ENCODE assay signal across 8 mouse cellular contexts in genomic region chr10:81496264-81496901, GRCm38 (mm10). TPM values are rescaled to one million over a fixed set of nuclear protein-coding genes. Genes with fewer than 3 reads are reported as not detected.
DNase-seq lines count a peak whose midpoint lies in the region; ATAC-seq lines count a peak whose summit lies in the region.

Gene Ncln, minus strand, starts transcription at chr10:81496392.

- H3K27ac ChIP-seq in hindbrain, embryonic 16.5 days (ENCODE audit: low read depth, low read length) = peak within 1 kb of the TSS; percentile 79
- H3K27ac ChIP-seq in macrophage = peak within 1 kb of the TSS; percentile 79

- peak within 1 kb of the TSS; percentile 98 for H3K4me2 ChIP-seq in hindbrain, embryonic 16.5 days (ENCODE audit: low read length)

- peak within 1 kb of the TSS; percentile 77 for H3K4me3 ChIP-seq in hindbrain, embryonic 16.5 days (ENCODE audit: low read length)
- H3K4me3 ChIP-seq in macrophage (ENCODE audit: inconsistent target) = peak within 1 kb of the TSS; percentile 85

- peak within 1 kb of the TSS; percentile 78 for H3K9ac ChIP-seq in hindbrain, embryonic 16.5 days (ENCODE audit: low read depth, low read length)

- WGBS in hindbrain, embryonic 16.5 days = under 1% methylated on average over 45 of the region's 45 CpGs
- under 1% methylated on average over 45 of the region's 45 CpGs for WGBS in macrophage (ENCODE audit: missing documents)

- H3K36me3 ChIP-seq in hindbrain, embryonic 16.5 days (ENCODE audit: control insufficient read depth, insufficient read depth, low read length) = peaks cover 9% of the 10 kb centered on the region
- H3K36me3 ChIP-seq in macrophage (ENCODE audit: inconsistent target) = peaks cover 19% of the 10 kb centered on the region

- DNase-seq in WW6 (ENCODE audit: low read depth, low spot score) = peak; percentile 93
- peak; percentile 94 to 96 for DNase-seq in cerebellum, postnatal 4 days (ENCODE audit: low spot score in 2 of 2)
- DNase-seq in gastrocnemius, adult 18-20 months (ENCODE audit: low spot score) = peak; percentile 99
- peak; percentile 99 for DNase-seq in left cerebral cortex, adult 18-20 months (ENCODE audit: low spot score in 2 of 2)
- DNase-seq in right cerebral cortex, adult 18-20 months = peak; percentile 99
- peak; percentile 94 for DNase-seq in urinary bladder, postnatal 10 days (ENCODE audit: low spot score)

- no peaks in the 10 kb centered on the region for H3K27me3 ChIP-seq in hindbrain, embryonic 16.5 days (replicated peaks; ENCODE audit: control insufficient read depth, insufficient read depth, low read length)

- peaks cover 24% of the 10 kb centered on the region for H3K4me1 ChIP-seq in hindbrain, embryonic 16.5 days (ENCODE audit: control insufficient read depth, insufficient read depth, low read depth, low read length)

- H3K79me2 ChIP-seq in macrophage (ENCODE audit: inconsistent target) = peaks cover 32% of the 10 kb centered on the region

- H3K9me3 ChIP-seq in hindbrain, embryonic 16.5 days (ENCODE audit: control insufficient read depth, low read length) = no peaks in the 10 kb centered on the region

- ATAC-seq in hindbrain, embryonic 16.5 days = peak; percentile 97

RNA-seq across cellular contexts. Expression of gene Ncln, which starts in this region (rescaled TPM):
- total RNA-seq in gastrocnemius, adult 18-20 months (2021) = 10 to 100 TPM; 41.0 to 45.8 TPM
- 68.9 and 82.7 TPM in 2 replicates for polyA plus RNA-seq in hindbrain, embryonic 16.5 days (2015; fragmentation: Nextera tagmentation; extraction: Ambion mirVana)
- total RNA-seq in left cerebral cortex, adult 18-20 months (2021) = 10 to 100 TPM; 68.1 to 85.1 TPM
- total RNA-seq in macrophage (2018; cell fraction: chromatin; rRNA removed) = 100 to 1,000 TPM in 4 of 26 experiments, 10 to 100 TPM in 22; 23.1 to 139 (median 73.1) TPM
- total RNA-seq in macrophage (2018; cell fraction: cytosol; rRNA removed) = 10 to 100 TPM; 38.2 to 99.2 (median 61.0) TPM
- 100 to 1,000 TPM in 8 of 26 experiments, 10 to 100 TPM in 18; 40.2 to 144 (median 80.9) TPM for total RNA-seq in macrophage (2018; cell fraction: nucleus; rRNA removed)
- 54.5 to 93.3 TPM (median 77.1 TPM) in 3 replicates for polyA plus RNA-seq in macrophage (2018)

Comparison
In these comparisons a context has a peak if more than half of its experiments do, and no peak if none do; other contexts are left out.
1. Peak in every context shown above with its lines: DNase-seq, ATAC-seq, H3K4me3 ChIP-seq and H3K27ac ChIP-seq.